Mouse (Mus musculus) heart, adult 2 months (tissue): ENCODE data around the gene Cenpx. TPM values are rescaled to one million over a fixed set of nuclear protein-coding genes. Genes with fewer than 3 reads are reported as not detected.

Experiments used
- DNase-seq, 2 experiments: peaks; one replicate each; pipeline ENCODE4 v3.0.0; 2021
- H3K27ac ChIP-seq: fragments of 200-600 bp; 2 replicates; pipeline ENCODE4 v1.8.1; 2022
- H3K27me3 ChIP-seq: fragments of 200-500 bp; 2 replicates; pipeline ENCODE4 v1.6.1; 2012; ENCODE audit warnings: mild to moderate bottlenecking, low read length, inconsistent platforms, mixed read lengths; ENCODE audit not compliant: control insufficient read depth, insufficient read depth
- H3K36me3 ChIP-seq: fragments of 200-500 bp; 2 replicates; pipeline ENCODE4 v1.6.1; 2012; ENCODE audit warnings: low read length, inconsistent platforms; ENCODE audit not compliant: control insufficient read depth, insufficient read depth
- H3K4me1 ChIP-seq: fragments of 200-500 bp; 2 replicates; pipeline ENCODE4 v1.6.1; 2011; ENCODE audit warnings: low read length; ENCODE audit not compliant: control insufficient read depth, insufficient read depth
- H3K4me3 ChIP-seq: fragments of 200-600 bp; 2 replicates; pipeline ENCODE4 v1.8.1; 2022
- H3K79me2 ChIP-seq: fragments of 200-500 bp; replicated peaks from 2 replicates; pipeline ENCODE4 v1.6.1; 2012; ENCODE audit warnings: mild to moderate bottlenecking, inconsistent platforms, low read length, moderate library complexity, mixed read lengths; ENCODE audit not compliant: control insufficient read depth, insufficient read depth
- H3K9ac ChIP-seq: fragments of 200-500 bp; 2 replicates; pipeline ENCODE4 v1.6.1; 2012; ENCODE audit warnings: low read depth, mild to moderate bottlenecking, control low read depth, inconsistent platforms, low read length, mixed read lengths
- CTCF ChIP-seq: fragments of 200-600 bp; IDR thresholded peaks from 2 replicates; pipeline ENCODE4 v1.8.1; 2022; ENCODE audit warnings: antibody characterized with exemption, mild to moderate bottlenecking, moderate library complexity
- EP300 ChIP-seq: fragments of 200-500 bp; IDR thresholded peaks from 2 replicates; pipeline ENCODE4 v1.6.1; 2011; ENCODE audit warnings: low read depth, low read length, control low read depth; ENCODE audit not compliant: insufficient read depth
- POLR2A ChIP-seq: fragments of 200-500 bp; IDR thresholded peaks from 2 replicates; pipeline ENCODE4 v1.6.1; 2011; ENCODE audit warnings: mild to moderate bottlenecking, low read depth, low read length, control low read depth; ENCODE audit not compliant: insufficient read depth
- WGBS: fragments of 180-500 bp; shearing (Covaris S2); methylation state at CpG from one replicate; pipeline ENCODE4 v1.1.7; 2018; 5-methylcytosine and 5-hydroxymethylcytosine counted together
- intact Hi-C: fragments of 180-260 bp; cut with DNase I; formaldehyde crosslinking; loops from one replicate; pipeline ENCODE4 v1.15.1; 2025
- polyA plus RNA-seq: library from polyadenylated mRNA; depleted of rRNA; stranded (reverse); fragments of >200 nt; gene quantifications from 2 replicates; pipeline ENCODE4 v1.2.3, GENCODE M21; 2012
- total RNA-seq, 2 experiments: library from RNA; stranded (reverse); gene quantifications; 2 replicates each; pipeline ENCODE4 v1.2.3; 2021

Gene Cenpx
- total and polyA plus RNA-seq, 3 experiments: 26.4 to 53.0 (median 34.2) TPM

DNA sequence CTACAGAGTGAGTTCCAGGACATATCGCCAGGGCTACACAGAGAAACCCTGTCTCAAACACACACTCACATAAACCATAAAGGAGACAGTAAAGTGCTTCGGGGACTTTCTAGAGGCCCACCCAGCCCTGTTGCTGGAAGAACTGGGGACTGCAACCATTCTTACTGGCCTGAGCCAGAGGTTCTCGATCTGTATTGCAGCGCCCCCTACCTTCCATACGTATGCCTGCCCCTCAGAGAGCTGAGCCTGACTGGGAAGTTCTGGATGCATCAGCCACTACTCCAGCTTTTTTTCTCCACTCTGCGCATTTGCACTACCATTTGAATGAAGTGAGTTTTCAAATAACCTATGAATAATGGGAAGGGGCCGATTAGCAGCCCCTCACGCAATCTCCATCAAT lies 35.9 kb upstream of the Cenpx start:
- peak in 1 of 2 experiments; percentile 44 for DNase-seq
- intact Hi-C loops: no loop called here
- TF ChIP-seq CTCF: peak; percentile 71
- TF ChIP-seq POLR2A: no peak
- 0 out of 2 replicates have a peak, but pooled peaks have one; percentile 49 for TF ChIP-seq EP300
- Histone ChIP-seq H3K4me3 (no peak overlapping the region), H3K4me1 (peaks cover 7% of the 10 kb centered on the region), H3K79me2 (no peaks in the 10 kb centered on the region), H3K36me3 (peaks cover 3% of the 10 kb centered on the region; the same call in 1 of the 2 replicates), H3K27me3 (no peaks in the 10 kb centered on the region), H3K9ac (no peak overlapping the region), H3K27ac (no peak overlapping the region)
- 61% methylated on average over 8 of the region's 8 CpGs for WGBS

GRCm38 (mm10) chr11:120747974-120748373 lies 34.4 kb upstream of the Cenpx start:
- H3K27ac ChIP-seq: peak overlapping the region; percentile 49
- H3K4me3 ChIP-seq: no peak overlapping the region
- peaks cover 3% of the 10 kb centered on the region; the same call in 1 of the 2 replicates for H3K36me3 ChIP-seq
- peak; percentile 43; the same call in 1 of the 2 replicates for TF ChIP-seq EP300
- TF ChIP-seq CTCF: no peak
- no peaks in the 10 kb centered on the region for H3K79me2 ChIP-seq
- no peaks in the 10 kb centered on the region for H3K27me3 ChIP-seq
- no peak overlapping the region for H3K9ac ChIP-seq
- WGBS: 47% methylated on average over 4 of the region's 4 CpGs
- intact Hi-C loops: no loop called here
- peaks cover 7% of the 10 kb centered on the region for H3K4me1 ChIP-seq
- DNase-seq: no peak

DNA sequence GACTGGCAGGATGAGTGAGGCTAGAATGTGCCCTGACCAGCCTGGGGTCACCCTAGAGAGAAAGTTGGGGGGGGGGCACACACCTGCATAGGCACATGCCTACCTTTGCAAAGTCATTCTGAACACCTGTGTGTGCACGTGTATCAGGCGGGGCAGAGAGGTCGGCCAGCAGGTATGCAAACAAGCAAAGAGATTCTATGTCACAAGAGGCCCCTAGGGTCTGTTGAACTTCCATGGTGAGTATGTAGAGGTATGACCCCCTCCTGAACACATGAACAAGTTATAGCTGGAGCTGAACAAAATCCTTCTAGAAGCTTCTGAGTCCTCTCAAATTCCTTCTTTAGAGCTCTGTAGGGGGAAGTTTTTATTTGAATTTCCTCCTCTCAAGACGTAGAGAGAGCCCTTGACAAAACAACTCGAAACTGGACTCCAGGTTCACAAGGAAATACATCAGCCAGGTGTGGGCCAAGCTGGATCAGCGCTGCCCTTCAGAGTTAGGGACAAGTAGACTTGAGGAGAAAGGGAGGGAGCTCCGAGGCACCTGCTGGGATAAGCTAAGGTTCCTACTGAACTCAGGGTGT lies 30.7 kb upstream of the Cenpx start:
- H3K4me1 ChIP-seq: peaks cover 7% of the 10 kb centered on the region
- WGBS: 80% methylated on average over 7 of the region's 7 CpGs
- no peak for DNase-seq
- TF ChIP-seq POLR2A: no peak
- no peak for TF ChIP-seq CTCF
- no peak for TF ChIP-seq EP300
- intact Hi-C loops: no loop called here
- H3K36me3 ChIP-seq: peaks cover 3% of the 10 kb centered on the region; the same call in 1 of the 2 replicates
- H3K27ac ChIP-seq: no peak overlapping the region
- H3K27me3 ChIP-seq: no peaks in the 10 kb centered on the region
- H3K79me2 ChIP-seq: no peaks in the 10 kb centered on the region
- H3K9ac ChIP-seq: no peak overlapping the region
- H3K4me3 ChIP-seq: no peak overlapping the region

- no peak for DNase-seq
- H3K4me3 ChIP-seq: no peak overlapping the region
- no peaks in the 10 kb centered on the region for H3K27me3 ChIP-seq
- H3K4me1 ChIP-seq: no peaks in the 10 kb centered on the region
- WGBS: 81% methylated on average over 5 of the region's 5 CpGs
- H3K27ac ChIP-seq: no peak overlapping the region
- no peaks in the 10 kb centered on the region for H3K79me2 ChIP-seq
- TF ChIP-seq POLR2A (no peak), CTCF (no peak), EP300 (no peak)
- no peak overlapping the region for H3K9ac ChIP-seq
- H3K36me3 ChIP-seq: no peaks in the 10 kb centered on the region
- intact Hi-C loops: no loop called here
These were observed 27.4 kb upstream of the Cenpx start for GRCm38 (mm10) chr11:120740981-120741380.

DNA sequence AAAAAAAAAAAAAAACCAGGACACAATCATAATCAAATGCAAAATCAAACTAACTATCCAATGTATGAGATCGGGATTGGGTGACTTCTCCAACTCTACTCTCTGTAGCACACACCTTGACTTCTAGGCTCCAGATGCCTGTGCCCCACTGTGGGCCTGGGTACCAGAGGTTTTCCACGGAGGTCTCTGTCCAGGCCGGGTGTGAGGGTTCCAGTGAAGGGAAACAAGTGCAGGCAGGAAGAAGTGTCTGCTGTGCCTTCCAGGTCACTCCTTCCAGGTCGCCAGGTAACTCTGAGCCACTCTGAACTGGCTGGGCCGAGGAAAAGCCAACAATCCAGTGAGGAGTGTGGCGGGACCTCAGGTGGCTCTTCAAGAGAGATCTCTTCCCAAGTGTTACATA lies 22.9 kb upstream of the Cenpx start:
- Histone ChIP-seq H3K4me1 (peaks cover 14% of the 10 kb centered on the region), H3K36me3 (no peaks in the 10 kb centered on the region), H3K4me3 (no peak overlapping the region), H3K27me3 (no peaks in the 10 kb centered on the region), H3K79me2 (no peaks in the 10 kb centered on the region), H3K27ac (no peak overlapping the region), H3K9ac (no peak overlapping the region)
- WGBS: 69% methylated on average over 6 of the region's 6 CpGs
- TF ChIP-seq EP300: no peak
- no peak for TF ChIP-seq CTCF
- TF ChIP-seq POLR2A: no peak
- DNase-seq: no peak
- intact Hi-C loops: no loop called here

DNA sequence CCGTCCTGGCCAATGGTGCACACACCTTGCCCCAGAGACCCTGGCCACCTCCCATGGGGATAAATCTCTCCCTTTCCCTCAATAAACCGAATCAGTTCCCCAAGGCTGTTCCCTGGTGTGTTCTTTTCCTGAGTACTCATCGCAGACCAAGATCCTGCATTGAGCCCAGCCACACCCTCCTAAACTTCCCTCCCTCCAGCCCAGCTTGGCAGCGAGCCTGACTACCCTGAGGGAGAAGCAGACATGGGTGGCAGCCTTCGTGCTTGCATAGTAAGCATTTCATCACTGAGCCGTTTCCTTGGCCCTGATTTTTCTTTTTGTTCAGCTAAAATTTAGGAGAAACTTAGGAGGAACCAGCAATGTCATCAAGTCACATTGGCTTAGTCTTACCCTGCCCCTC lies 20.0 kb upstream of the Cenpx start:
- no peak overlapping the region for H3K27ac ChIP-seq
- H3K36me3 ChIP-seq: no peaks in the 10 kb centered on the region
- intact Hi-C loops: no loop called here
- H3K27me3 ChIP-seq: no peaks in the 10 kb centered on the region
- 28% methylated on average over 6 of the region's 6 CpGs for WGBS
- no peak overlapping the region for H3K4me3 ChIP-seq
- H3K4me1 ChIP-seq: peaks cover 15% of the 10 kb centered on the region
- TF ChIP-seq POLR2A: no peak
- TF ChIP-seq EP300: peak; percentile 45; the same call in 1 of the 2 replicates
- H3K9ac ChIP-seq: no peak overlapping the region
- H3K79me2 ChIP-seq: no peaks in the 10 kb centered on the region
- peak; percentile 57 to 75 for DNase-seq
